Mouse (Mus musculus) splenic B cell, adult 2 months (primary cell): Measurements from ENCODE around the gene Atp2b1.

Source experiments
- DNase-seq: peaks from one replicate; pipeline ENCODE4 v3.0.0-alpha.2; 2011; ENCODE audit warnings: low read depth, low spot score
- H3K27me3 ChIP-seq: 2 replicates; pipeline ENCODE4 v1.6.1; 2012; ENCODE audit warnings: mild to moderate bottlenecking, low read length, moderate library complexity, mixed read lengths; ENCODE audit not compliant: control insufficient read depth, poor library complexity, insufficient read depth, severe bottlenecking
- H3K36me3 ChIP-seq: 2 replicates; pipeline ENCODE4 v1.6.1; 2012; ENCODE audit warnings: mild to moderate bottlenecking, low read length, moderate library complexity, mixed read lengths; ENCODE audit not compliant: control insufficient read depth, poor library complexity, insufficient read depth, severe bottlenecking

The Atp2b1 gene

DNA sequence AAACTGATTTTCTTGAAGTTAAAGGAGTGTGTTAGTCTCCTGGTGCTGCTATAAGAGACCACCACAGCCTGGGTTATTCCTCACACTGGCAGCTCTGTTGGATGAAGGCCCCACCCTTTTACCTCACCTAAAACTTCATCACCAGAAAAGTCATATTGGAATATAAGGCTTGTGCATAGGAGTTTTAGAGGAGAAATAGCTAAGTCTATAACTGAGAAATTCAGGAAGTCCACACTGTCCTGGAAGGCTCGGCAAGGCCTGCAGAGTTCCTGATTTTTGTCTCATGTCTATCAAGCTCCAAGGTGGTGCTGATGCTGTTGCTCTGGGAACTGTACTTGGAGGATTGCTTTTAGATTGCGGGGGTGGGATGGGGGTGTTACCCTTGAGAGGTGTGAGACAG lies 26.6 kb downstream of the Atp2b1 start:
- no peak for DNase-seq
- H3K36me3 ChIP-seq, result peaks cover 2% of the 10 kb centered on the region; the same call in 1 of the 2 replicates

DNA sequence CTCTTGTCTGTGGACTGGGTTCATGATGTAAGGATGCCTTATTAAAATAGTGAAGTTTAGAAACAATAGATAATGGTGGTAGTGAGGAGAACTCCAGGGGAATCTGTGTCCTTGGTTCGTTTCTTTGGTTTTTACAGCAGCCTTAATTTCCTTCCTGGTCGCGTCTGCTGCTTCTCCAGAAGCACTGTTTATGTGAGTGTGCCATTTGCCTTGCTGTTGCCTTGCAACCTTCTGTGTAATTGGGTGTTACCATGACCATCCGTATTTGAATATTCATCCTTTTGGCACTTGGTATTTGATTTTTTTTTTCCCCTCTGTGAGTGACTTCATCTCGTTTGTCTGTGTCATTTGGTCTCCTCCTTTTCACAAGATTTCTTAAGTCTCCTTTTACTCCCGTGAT lies 27.8 kb downstream of the Atp2b1 start:
- no peak for DNase-seq
- H3K36me3 ChIP-seq, result peaks cover 2% of the 10 kb centered on the region; the same call in 1 of the 2 replicates
- H3K27me3 ChIP-seq, result no peaks in the 10 kb centered on the region

More for the DNA sequence above, 26.6 kb downstream of the Atp2b1 start:
- no peaks in the 10 kb centered on the region for H3K27me3 ChIP-seq

DNA sequence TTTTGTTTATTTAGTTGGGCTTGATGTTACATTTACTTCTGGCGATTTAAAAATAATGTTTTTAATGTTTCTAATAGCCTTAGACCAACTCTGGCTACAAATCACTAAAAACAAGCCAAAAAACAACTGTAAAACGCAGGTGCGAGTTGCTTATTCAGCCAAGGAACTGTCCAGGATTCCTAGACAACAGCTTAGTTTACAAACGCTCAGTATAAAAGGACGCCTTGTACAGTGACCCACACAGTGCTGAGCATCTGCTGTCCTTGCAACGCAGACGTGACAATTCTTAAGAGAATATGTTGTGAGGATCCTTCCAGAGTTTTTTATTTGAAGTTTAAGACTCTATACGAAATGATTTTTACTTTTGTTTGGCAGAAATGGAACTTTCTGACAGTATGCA lies 28.8 kb downstream of the Atp2b1 start:
- no peaks in the 10 kb centered on the region for H3K27me3 ChIP-seq
- no peak for DNase-seq
- H3K36me3 ChIP-seq, result peaks cover 2% of the 10 kb centered on the region; the same call in 1 of the 2 replicates

DNA sequence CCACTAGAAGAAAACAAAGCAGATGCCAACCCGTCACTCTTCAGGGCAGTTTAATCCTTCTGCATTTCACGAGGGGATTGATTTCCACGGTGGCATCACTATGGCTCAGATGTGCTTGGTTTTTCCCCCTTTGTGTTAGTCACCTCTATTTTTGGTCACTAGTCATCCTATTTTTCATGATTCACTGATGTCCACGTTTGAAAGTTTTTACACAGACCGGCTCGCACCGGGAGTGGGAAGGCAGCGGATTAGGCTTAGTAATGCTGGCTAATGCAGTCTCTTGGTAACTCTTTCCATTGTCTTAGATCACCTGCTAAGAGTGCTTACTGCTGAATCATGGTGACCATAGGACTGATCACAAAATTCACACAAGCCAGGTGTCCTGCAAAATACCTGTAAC lies 29.7 kb downstream of the Atp2b1 start:
- H3K36me3 ChIP-seq, result peaks cover 2% of the 10 kb centered on the region; the same call in 1 of the 2 replicates
- no peak for DNase-seq

DNA sequence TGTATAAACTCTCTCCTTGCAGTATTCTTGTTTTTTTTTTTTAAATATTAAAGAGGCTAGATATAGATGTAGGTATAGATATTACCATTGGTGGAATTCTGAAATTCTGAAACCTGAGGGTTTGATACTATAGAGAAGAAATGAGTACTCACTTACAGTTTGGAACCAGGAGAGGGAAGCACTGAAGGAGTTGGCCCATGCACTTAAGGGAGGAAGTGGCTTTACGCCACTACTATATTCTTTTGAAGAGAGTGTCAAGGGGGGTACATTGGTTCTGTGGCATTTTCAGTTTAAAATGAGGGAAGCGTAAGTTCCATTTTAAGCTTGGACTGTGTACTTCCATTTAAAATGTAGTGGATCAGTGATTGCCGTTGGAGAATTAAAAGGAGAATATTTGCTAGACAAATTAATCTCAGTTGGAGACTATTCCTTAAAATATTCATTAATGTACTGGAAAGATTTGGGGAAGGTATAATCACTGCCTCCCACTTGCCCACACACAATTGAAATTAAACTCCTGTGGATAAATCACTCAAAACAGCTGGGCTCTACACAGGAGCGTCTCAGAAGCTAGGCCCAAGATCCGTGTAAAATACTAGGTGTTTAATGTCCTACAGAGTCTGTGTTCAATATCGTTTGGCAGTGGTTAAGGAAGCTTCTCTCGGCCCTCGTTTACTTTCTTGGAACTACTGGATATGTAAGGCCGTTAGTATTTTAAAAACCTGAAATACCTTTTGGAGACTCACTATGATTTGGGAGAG lies 32.0 kb downstream of the Atp2b1 start:
- no peaks in the 10 kb centered on the region for H3K27me3 ChIP-seq
- DNase-seq, result peak; percentile 59
- H3K36me3 ChIP-seq, result no peaks in the 10 kb centered on the region; the same call in 1 of the 2 replicates

More for the DNA sequence above, 29.7 kb downstream of the Atp2b1 start:
- no peaks in the 10 kb centered on the region for H3K27me3 ChIP-seq

DNA sequence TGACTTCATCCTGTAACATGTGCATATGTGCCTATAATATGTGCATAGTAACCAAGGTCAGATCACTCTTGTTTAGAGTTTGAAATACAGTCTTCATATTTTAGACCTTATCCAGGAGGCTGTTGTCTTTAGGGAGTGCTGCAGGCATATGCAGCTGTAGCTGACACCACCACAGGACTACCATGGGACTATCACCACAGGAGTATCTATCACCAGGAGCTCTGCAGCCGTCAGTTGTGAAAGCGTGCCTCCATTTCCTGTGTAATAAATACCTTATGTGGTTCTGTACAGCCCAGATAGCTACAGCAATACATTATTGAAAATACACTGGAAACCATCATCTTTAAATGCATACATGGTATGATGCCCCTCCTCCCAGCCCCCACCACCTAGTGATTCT lies 33.0 kb downstream of the Atp2b1 start:
- Histone ChIP-seq H3K36me3 (no peaks in the 10 kb centered on the region), H3K27me3 (no peaks in the 10 kb centered on the region)
- DNase-seq, result no peak

DNA sequence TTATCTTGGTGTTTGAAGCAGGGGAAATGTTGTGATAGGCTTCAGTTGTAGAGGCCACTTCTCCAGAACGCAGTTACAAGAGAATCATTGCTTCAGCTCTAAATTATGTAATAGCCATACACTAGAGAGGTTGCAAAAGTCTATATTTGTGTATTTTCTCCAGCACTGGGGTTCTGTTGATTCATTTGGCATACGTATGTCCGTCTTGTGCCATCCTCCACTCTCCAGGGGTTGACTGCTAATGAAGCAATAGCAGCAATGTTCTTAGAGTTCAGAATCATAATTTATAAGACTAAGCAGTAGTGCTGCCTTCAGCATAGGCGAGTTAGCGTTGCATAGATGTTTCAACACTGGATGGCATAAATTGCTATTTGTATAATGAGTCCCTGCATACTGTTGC lies 33.9 kb downstream of the Atp2b1 start:
- DNase-seq, result no peak
- H3K36me3 ChIP-seq, result no peaks in the 10 kb centered on the region
- H3K27me3 ChIP-seq, result no peaks in the 10 kb centered on the region

DNA sequence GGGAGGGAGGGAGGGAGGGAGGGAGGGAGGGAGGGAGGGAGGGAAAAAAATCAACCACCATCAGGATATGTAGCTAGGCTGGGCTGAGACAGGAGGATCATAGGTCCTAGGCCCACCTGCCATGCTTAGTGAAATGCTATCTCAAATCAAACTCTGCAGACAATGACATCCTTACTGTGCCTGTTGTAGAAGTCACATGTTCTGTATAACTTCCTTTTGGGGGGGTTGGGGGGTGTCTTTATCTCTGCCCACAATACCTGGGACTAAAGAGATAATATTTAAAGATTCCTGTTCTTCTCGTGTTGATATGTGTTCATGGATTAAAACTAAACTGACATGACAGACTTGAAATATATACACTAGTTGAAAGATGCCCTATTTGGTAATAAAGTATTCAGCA lies 35.5 kb downstream of the Atp2b1 start:
- no peaks in the 10 kb centered on the region for H3K36me3 ChIP-seq
- no peak for DNase-seq

DNA sequence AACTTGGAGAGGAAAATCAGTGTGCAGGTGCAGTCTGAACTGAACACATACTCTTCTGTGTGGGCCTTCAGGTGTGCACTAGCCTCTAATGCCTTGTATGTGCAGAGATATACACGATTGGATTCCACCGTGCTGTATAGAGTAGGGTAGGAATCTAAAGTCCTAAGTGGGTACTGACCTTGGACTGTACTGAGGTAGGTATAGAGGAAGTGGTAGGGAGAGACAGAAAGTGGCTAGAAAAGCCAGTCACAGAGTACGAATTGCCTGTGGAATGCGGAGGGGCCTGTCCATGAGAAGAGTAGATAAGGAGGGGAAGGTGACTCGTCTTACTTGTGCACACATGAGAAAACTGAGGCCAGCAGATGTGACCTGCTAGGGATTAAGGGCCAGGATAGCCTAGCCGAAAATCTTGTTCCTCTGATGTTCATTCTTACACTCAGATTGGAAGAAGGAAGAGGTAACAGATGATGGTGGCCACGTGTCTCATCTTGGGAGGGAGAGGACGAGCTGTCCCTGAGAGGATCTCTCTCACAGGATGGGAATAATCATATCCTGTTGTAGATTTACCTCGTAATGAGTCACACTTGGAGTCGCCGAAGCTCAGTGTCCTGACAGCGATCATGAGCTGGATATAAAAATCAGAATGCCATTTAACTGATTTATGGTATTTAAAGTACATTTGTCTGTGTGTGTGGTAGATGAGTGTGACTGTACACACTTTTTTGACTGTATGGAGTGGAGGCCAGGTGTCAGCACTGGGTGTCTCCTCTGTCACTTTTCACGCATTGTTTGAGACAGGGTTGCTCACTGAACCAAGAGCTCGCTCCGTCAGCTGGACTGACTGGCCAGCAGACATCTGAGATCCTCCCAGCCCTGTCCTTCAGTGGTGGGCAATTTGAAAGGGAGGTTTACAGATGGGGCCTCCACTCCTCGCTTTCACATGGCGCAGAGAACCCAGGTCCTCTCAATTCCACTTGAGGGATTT lies 37.4 kb downstream of the Atp2b1 start:
- no peaks in the 10 kb centered on the region for H3K27me3 ChIP-seq
- DNase-seq, result no peak
- no peaks in the 10 kb centered on the region for H3K36me3 ChIP-seq

More for the DNA sequence above, 35.5 kb downstream of the Atp2b1 start:
- no peaks in the 10 kb centered on the region for H3K27me3 ChIP-seq

DNA sequence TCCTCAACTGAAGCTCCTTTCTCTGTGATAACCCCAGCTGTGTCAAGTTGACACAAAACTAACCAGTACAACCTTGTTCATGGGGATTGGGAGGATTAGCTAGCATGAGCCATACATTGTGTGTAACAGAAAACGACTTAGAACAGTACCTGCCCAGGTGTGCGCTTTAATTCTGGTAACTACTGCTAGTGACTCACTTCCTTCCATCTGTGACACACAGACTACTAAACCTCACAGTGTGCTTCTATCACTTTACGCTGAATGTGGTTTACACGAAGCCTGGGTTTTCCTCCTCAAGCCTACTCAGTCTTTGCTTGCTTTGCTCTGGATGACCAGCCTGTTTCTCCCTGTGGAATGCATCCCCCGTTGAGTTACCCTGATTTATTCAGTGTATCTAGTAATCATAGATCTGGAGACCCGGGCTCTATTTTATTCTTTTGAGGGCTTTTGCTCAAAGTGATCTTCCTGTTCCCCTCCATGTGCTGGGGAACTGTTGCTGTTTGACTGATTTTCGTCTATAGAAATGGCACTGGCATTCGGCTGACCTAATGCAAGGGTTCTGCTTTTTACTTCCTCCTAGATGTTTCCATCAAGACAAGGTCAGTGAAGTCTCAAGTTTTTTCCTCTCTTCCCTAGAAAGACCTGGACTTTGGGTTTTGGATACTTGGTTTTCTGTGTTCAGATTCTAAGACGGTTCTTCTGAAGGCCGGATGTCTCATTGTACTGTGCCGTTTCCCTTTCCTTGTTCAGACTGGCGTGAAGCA lies 40.2 kb downstream of the Atp2b1 start:
- no peaks in the 10 kb centered on the region for H3K27me3 ChIP-seq
- peak; percentile 58 for DNase-seq
- H3K36me3 ChIP-seq, result no peaks in the 10 kb centered on the region

DNA sequence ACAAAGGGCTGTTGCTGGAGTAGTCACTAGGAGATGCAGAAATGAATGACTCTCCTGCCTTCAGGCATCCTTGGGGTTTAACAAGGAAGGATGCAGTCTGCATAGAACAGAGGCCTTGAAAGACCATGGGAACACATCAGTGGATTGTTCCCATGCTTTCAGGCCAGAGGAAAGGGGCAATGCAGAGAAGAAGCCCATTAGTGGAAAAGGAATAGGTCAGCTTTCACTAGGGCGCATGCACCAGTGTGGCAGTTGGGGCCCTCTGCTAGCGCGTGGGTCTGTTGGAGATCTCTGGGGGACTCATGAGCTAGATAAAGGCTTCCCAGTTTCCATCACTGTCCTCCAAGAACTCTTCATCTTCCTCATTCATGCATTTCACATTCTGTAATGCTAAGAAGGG lies 41.9 kb downstream of the Atp2b1 start:
- DNase-seq, result no peak
- Histone ChIP-seq H3K36me3 (no peaks in the 10 kb centered on the region), H3K27me3 (no peaks in the 10 kb centered on the region)

DNA sequence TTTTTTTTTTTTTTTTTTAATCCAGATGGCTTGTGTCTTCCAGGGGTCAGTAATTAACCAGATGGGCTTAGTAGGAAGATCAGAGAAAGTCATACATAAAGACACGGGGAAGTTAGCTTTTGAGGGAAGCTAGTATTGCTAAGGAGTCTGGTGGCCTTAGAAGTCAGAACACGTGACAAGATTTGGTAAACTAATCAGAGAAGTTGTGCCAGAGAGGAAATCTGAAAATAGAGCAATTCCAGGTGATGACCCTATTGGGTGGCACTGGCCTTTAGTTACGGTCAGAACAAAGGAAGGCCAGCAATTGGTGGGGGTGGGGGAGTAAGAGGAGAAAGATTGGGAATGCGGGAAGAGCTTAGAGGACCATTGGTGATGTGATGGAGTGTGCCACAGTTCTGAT lies 44.5 kb downstream of the Atp2b1 start:
- no peaks in the 10 kb centered on the region for H3K36me3 ChIP-seq

DNA sequence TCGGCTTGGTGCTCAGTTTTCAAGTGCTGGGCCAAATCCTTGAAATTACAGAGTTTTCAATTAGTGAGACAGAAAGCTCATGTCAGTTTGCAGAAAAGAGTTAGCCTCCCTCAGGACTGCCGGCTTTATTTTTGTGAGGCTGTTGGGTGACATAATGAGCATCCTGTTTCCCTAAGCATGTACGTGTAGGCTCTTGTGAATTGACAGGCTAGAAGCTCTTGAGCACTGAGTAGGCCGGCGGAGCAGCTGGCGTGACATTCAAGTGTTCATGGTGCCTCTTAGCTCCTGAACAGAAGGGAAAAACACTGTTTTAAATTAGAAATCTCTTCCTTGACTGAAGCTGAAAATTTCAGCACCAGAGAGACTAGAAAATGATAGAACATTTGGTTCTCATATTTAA lies 45.2 kb downstream of the Atp2b1 start:
- H3K36me3 ChIP-seq, result no peaks in the 10 kb centered on the region
- no peaks in the 10 kb centered on the region for H3K27me3 ChIP-seq
- no peak for DNase-seq

More for the DNA sequence above, 44.5 kb downstream of the Atp2b1 start:
- DNase-seq, result no peak
- H3K27me3 ChIP-seq, result no peaks in the 10 kb centered on the region

DNA sequence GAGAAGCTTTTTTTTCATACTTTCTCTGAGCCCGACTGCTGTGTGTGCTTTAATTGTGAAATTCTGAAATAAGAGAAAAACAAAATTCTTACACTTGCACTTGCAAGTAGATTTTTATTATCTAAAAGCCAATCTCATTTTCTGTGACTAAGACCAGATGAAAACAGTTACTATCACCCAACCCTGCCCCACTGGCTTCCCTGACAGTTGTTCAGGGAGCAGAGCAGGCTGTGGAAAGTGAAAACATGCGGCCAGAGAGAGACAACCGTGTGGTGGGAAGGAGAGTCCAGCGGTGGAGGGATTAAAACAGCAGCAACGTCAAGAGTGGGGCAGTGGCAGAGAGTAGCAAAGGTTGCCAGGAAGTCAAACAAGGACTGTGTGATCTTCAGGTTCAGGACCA lies 46.7 kb downstream of the Atp2b1 start:
- Histone ChIP-seq H3K27me3 (no peaks in the 10 kb centered on the region), H3K36me3 (no peaks in the 10 kb centered on the region)
- no peak for DNase-seq
